Mouse (Mus musculus): ENCODE data around the gene Gabra4. TPM values are rescaled to one million over a fixed set of nuclear protein-coding genes. Genes with fewer than 3 reads are reported as not detected.

The Gabra4 gene
- total RNA-seq (2014; rRNA removed) (22.2 and 25.9 TPM in 2 replicates), polyA plus RNA-seq (2015; fragmentation: Nextera tagmentation; extraction: Ambion mirVana) (25.8 and 35.1 TPM in 2 replicates)

GRCm38 (mm10) chr5:71658115-71658497, at the start of gene Gabra4:
Gabra4 (minus strand) TSS chr5:71658308.
- Histone ChIP-seq H3K4me3 (ENCODE audit: low read depth, low read length) (peak within 1 kb of the TSS; percentile 65), H3K36me3 (ENCODE audit: insufficient read depth) (no peaks in the 10 kb centered on the region), H3K27me3 (ENCODE audit: insufficient read depth, low read length) (no peaks in the 10 kb centered on the region), H3K4me2 (ENCODE audit: low read depth) (peak within 1 kb of the TSS; percentile 97), H3K9me3 (ENCODE audit: low read length) (no peaks in the 10 kb centered on the region), H3K4me1 (ENCODE audit: insufficient read depth) (no peaks in the 10 kb centered on the region), H3K9ac (peak within 1 kb of the TSS; percentile 57), H3K27ac (ENCODE audit: low read depth, low read length) (0 out of 2 replicates have a peak within 1 kb of the TSS, but pooled peaks have one; percentile 4)
- no peak for TF ChIP-seq CTCF (IDR thresholded peaks at IDR 0.05; ENCODE audit: low read depth)
- DNase-seq = no peak
- ATAC-seq = peak; percentile 47; the same call in 1 of the 2 replicates
- under 1% methylated on average over 15 of the region's 15 CpGs for WGBS

GRCm38 (mm10) chr5:71701273-71701614, 43.1 kb upstream of the Gabra4 start:
- H3K4me1 ChIP-seq (ENCODE audit: insufficient read depth) = 0 out of 2 replicates have a peak, but pooled peaks cover 3% of the 10 kb centered on the region
- under 1% methylated on average over 6 of the region's 6 CpGs for WGBS
- no peaks in the 10 kb centered on the region for H3K9me3 ChIP-seq (ENCODE audit: low read length)
- H3K27ac ChIP-seq (ENCODE audit: low read depth, low read length) = peak overlapping the region; percentile 64; the same call in 1 of the 2 replicates
- DNase-seq (no peak), ATAC-seq (peak; percentile 73; the same call in 1 of the 2 replicates)
- no peaks in the 10 kb centered on the region for H3K27me3 ChIP-seq (ENCODE audit: insufficient read depth, low read length)
- TF ChIP-seq CTCF (IDR thresholded peaks at IDR 0.05; ENCODE audit: low read depth) = no peak
- peak overlapping the region; percentile 87 for H3K4me2 ChIP-seq (ENCODE audit: low read depth)
- H3K36me3 ChIP-seq (ENCODE audit: insufficient read depth) = no peaks in the 10 kb centered on the region
- H3K9ac ChIP-seq = peak overlapping the region; percentile 63
- peak overlapping the region; percentile 64 for H3K4me3 ChIP-seq (ENCODE audit: low read depth, low read length)

- peak overlapping the region; percentile 87 for H3K4me2 ChIP-seq (ENCODE audit: low read depth)
- DNase-seq (peak; percentile 70), ATAC-seq (peak; percentile 93)
- under 1% methylated on average over 46 of the region's 46 CpGs for WGBS
- H3K27ac ChIP-seq (ENCODE audit: low read depth, low read length) = peak overlapping the region; percentile 64
- H3K9me3 ChIP-seq (ENCODE audit: low read length) = no peaks in the 10 kb centered on the region
- H3K27me3 ChIP-seq (ENCODE audit: insufficient read depth, low read length) = no peaks in the 10 kb centered on the region
- 0 out of 2 replicates have a peak, but pooled peaks cover 3% of the 10 kb centered on the region for H3K4me1 ChIP-seq (ENCODE audit: insufficient read depth)
- TF ChIP-seq CTCF (IDR thresholded peaks at IDR 0.05; ENCODE audit: low read depth) = peak; percentile 64
- H3K9ac ChIP-seq = peak overlapping the region; percentile 63
- peak overlapping the region; percentile 64 for H3K4me3 ChIP-seq (ENCODE audit: low read depth, low read length)
- H3K36me3 ChIP-seq (ENCODE audit: insufficient read depth) = no peaks in the 10 kb centered on the region
Measured at GRCm38 (mm10) chr5:71700468-71701272, 42.6 kb upstream of the Gabra4 start.

- peak overlapping the region; percentile 64 for H3K27ac ChIP-seq (ENCODE audit: low read depth, low read length)
- DNase-seq (peak; percentile 88), ATAC-seq (no peak)
- under 1% methylated on average over 19 of the region's 19 CpGs for WGBS
- 0 out of 2 replicates have a peak, but pooled peaks cover 3% of the 10 kb centered on the region for H3K4me1 ChIP-seq (ENCODE audit: insufficient read depth)
- no peaks in the 10 kb centered on the region for H3K9me3 ChIP-seq (ENCODE audit: low read length)
- no peak for TF ChIP-seq CTCF (IDR thresholded peaks at IDR 0.05; ENCODE audit: low read depth)
- H3K4me3 ChIP-seq (ENCODE audit: low read depth, low read length) = peak overlapping the region; percentile 64
- H3K36me3 ChIP-seq (ENCODE audit: insufficient read depth) = no peaks in the 10 kb centered on the region
- H3K9ac ChIP-seq = peak overlapping the region; percentile 63
- peak overlapping the region; percentile 87 for H3K4me2 ChIP-seq (ENCODE audit: low read depth)
- H3K27me3 ChIP-seq (ENCODE audit: insufficient read depth, low read length) = no peaks in the 10 kb centered on the region
Measured at GRCm38 (mm10) chr5:71699696-71700467, 41.8 kb upstream of the Gabra4 start.

GRCm38 (mm10) chr5:71665593-71665992, 7.5 kb upstream of the Gabra4 start:
- Histone ChIP-seq H3K27ac (ENCODE audit: low read depth, low read length) (no peak overlapping the region), H3K36me3 (ENCODE audit: insufficient read depth) (no peaks in the 10 kb centered on the region), H3K9me3 (ENCODE audit: low read length) (no peaks in the 10 kb centered on the region), H3K4me2 (ENCODE audit: low read depth) (no peak overlapping the region), H3K4me3 (ENCODE audit: low read depth, low read length) (no peak overlapping the region), H3K4me1 (ENCODE audit: insufficient read depth) (no peaks in the 10 kb centered on the region), H3K27me3 (ENCODE audit: insufficient read depth, low read length) (no peaks in the 10 kb centered on the region), H3K9ac (no peak overlapping the region)
- 16% methylated on average over 4 of the region's 4 CpGs for WGBS
- DNase-seq = no peak
- peak; percentile 53; the same call in 1 of the 2 replicates for ATAC-seq
- no peak for TF ChIP-seq CTCF (IDR thresholded peaks at IDR 0.05; ENCODE audit: low read depth)

GRCm38 (mm10) chr5:71657482-71658114, 510 bp downstream of the Gabra4 start, which contains the start of gene Gabrb1:
Gabrb1 (plus strand) TSS chr5:71658113.
- no peaks in the 10 kb centered on the region for H3K4me1 ChIP-seq (ENCODE audit: insufficient read depth)
- ATAC-seq = peak; percentile 94
- under 1% methylated on average over 49 of the region's 49 CpGs for WGBS

More at GRCm38 (mm10) chr5:71657482-71658114, 510 bp downstream of the Gabra4 start, which contains the start of gene Gabrb1:
- peak within 1 kb of the TSS; percentile 97 for H3K4me2 ChIP-seq (ENCODE audit: low read depth)
- H3K27ac ChIP-seq (ENCODE audit: low read depth, low read length) = 0 out of 2 replicates have a peak within 1 kb of the TSS, but pooled peaks have one; percentile 4
- H3K27me3 ChIP-seq (ENCODE audit: insufficient read depth, low read length) = no peaks in the 10 kb centered on the region
- no peaks in the 10 kb centered on the region for H3K9me3 ChIP-seq (ENCODE audit: low read length)
- peak within 1 kb of the TSS; percentile 65 for H3K4me3 ChIP-seq (ENCODE audit: low read depth, low read length)
- peak within 1 kb of the TSS; percentile 57 for H3K9ac ChIP-seq
- H3K36me3 ChIP-seq (ENCODE audit: insufficient read depth) = no peaks in the 10 kb centered on the region
- TF ChIP-seq CTCF (IDR thresholded peaks at IDR 0.05; ENCODE audit: low read depth) = no peak
- peak; percentile 70 for DNase-seq
